Mouse (Mus musculus) CH12.LX (cell line): ENCODE data around the gene Crip3.

Experiments used
- CHD1 ChIP-seq: IDR thresholded peaks from 2 replicates; pipeline ENCODE4 v1.6.1; 2012; ENCODE audit warnings: low read depth, low read length, improper control_type of control experiment, inconsistent platforms
- CHD2 ChIP-seq: IDR thresholded peaks from 2 replicates; pipeline ENCODE4 v1.6.1; 2011; ENCODE audit warnings: low read length, improper control_type of control experiment
- CTCF ChIP-seq, 2 experiments: IDR thresholded peaks in 1 of 2; conservative IDR thresholded peaks in 1 of 2; 2 replicates each; pipeline ENCODE4 v1.5.1; 2011 to 2012; ENCODE audit warnings: low read depth in 2 of 2, low read length in 2 of 2, improper control_type of control experiment in 1 of 2, inconsistent platforms in 1 of 2, mild to moderate bottlenecking in 1 of 2, moderate library complexity in 1 of 2
- E2F4 ChIP-seq: IDR thresholded peaks from 2 replicates; pipeline ENCODE4 v1.6.1; 2011; ENCODE audit warnings: low read depth, low read length, improper control_type of control experiment; ENCODE audit not compliant: insufficient replicate concordance
- EP300 ChIP-seq: IDR thresholded peaks from 2 replicates; pipeline ENCODE4 v1.6.1; 2011; ENCODE audit warnings: low read length, improper control_type of control experiment
- ETS1 ChIP-seq: conservative IDR thresholded peaks from 2 replicates; pipeline ENCODE4 v1.6.1; 2012; ENCODE audit warnings: low read depth, mild to moderate bottlenecking, inconsistent platforms, low read length, improper control_type of control experiment, moderate library complexity
- POLR2A ChIP-seq: IDR thresholded peaks from 2 replicates; pipeline ENCODE4 v1.6.1; 2011; ENCODE audit warnings: low read depth, mild to moderate bottlenecking, improper control_type of control experiment, low read length
- RAD21 ChIP-seq: IDR thresholded peaks from 2 replicates; pipeline ENCODE4 v1.6.1; 2011; ENCODE audit warnings: low read depth, mild to moderate bottlenecking, low read length, improper control_type of control experiment, moderate library complexity
- SMC3 ChIP-seq: IDR thresholded peaks from 2 replicates; pipeline ENCODE4 v1.6.1; 2011; ENCODE audit warnings: low read depth, low read length, improper control_type of control experiment
- USF2 ChIP-seq: conservative IDR thresholded peaks from 2 replicates; pipeline ENCODE4 v1.6.1; 2011; ENCODE audit warnings: low read depth, low read length, improper control_type of control experiment

DNA sequence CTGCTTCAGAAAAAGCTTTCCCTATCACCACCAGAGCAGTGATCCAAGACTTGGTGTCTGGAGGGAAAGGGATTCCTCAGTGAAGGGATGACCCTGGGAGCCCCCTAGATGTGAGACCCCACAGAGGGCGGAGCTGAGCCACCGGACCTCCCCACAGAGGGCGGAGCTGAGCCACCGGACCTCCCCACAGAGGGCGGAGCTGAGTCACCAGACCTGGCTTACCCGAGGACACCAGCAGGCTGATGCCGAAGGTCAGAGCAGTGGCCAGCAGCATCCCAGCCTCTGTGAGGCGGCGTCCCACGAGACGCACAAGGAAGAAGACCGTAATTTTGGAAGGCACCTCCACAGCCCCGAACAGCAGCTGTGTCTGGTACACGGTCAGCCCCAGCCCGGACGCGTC, 4.9 kb downstream of the Crip3 start:
- TF ChIP-seq POLR2A (no peak), ETS1 (no peak), RAD21 (no peak), EP300 (no peak), CTCF (conservative IDR thresholded peaks at IDR 0.05 in 1 of 2, IDR thresholded peaks at IDR 0.05 in 1 of 2; ENCODE audit: low read depth in 2 of 2, low read length in 2 of 2) (no peak), USF2 (no peak), CHD1 (no peak), SMC3 (no peak), E2F4 (no peak), CHD2 (no peak)
